Mouse (Mus musculus): ENCODE measurements around the gene Klhl42.

Gene Klhl42

GRCm38 (mm10) chr6:147091136-147092120, at the start of gene Klhl42:
Gene Klhl42 (plus strand): TSS chr6:147091379.
- DNase-seq (ENCODE audit: extremely low read depth, insufficient read length, low spot score): peak; percentile 91

DNA sequence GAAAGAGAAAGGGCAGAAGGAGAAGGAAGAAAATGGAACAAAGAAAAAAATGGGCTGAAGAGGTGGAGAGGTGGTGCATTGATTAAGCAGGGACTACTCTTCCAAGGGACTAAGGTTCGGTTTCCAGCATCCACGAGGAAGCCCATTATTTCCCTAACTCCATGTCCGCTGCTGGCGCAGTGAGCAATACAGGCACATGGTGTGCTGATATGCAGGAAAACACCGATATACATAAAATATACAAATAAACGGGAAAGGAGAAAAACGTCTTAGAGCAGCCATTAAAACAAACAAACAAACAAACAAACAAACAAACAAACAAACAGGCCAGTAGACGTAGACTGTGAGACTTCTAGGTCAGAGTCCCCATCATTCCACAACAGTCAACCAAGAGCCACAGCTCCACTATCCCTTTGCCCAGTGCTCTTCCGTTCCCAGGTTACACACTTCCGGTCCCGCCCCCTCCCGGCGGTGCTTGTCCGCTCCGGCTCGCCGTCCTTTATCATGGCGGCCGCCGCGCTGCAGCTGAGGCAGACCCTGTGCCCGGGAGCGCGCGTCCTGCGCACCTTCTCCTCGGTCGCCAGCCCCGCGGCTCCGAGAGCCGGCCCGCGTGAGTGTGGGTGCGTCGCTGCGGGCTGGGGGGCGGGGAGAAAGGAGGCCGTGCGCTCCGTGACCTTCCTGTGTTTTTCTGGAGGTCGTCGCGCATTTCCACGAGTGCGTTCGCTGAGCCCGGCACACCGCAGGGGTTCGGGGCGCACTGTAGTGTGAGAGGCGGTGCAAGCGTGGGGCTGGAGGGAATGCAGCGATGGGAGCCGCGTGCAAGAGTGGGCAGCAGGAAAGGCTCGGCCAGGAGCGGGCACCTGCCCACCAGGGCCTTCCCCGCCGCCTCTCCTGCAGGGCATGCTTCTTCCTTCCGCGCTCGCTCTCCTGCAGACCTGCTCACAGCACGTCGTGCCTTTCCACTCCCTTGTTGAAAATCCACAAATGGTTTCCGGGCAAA, 48.6 kb upstream of the Klhl42 start, which contains the start of gene Mrps35:
Gene Mrps35, plus strand, starts transcription at position 474 of the 1,000 bp plus-strand sequence.
- peak; percentile 91 for DNase-seq (ENCODE audit: extremely low read depth, insufficient read length, low spot score)

DNA sequence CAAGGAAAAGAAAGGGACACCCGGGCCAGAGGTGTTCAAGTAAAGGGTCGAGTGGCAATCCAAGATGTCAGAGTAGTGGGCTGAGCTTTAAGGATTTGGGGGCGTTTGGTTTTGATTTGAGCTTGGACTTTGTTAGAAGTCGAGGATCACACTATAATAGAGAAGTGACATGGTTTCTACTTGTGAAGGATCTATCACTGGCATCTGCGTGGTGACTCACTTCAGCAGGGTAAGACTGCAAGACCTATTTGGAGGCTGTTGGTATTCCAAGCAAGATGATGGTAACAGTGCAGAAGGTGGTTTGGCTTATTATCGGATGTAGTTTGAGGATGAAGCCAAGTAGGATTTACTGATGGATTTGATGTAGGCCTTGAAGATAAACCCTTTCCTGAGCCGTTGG, 47.5 kb upstream of the Klhl42 start:
- DNase-seq (ENCODE audit: extremely low read depth, insufficient read length, low spot score): no peak

DNA sequence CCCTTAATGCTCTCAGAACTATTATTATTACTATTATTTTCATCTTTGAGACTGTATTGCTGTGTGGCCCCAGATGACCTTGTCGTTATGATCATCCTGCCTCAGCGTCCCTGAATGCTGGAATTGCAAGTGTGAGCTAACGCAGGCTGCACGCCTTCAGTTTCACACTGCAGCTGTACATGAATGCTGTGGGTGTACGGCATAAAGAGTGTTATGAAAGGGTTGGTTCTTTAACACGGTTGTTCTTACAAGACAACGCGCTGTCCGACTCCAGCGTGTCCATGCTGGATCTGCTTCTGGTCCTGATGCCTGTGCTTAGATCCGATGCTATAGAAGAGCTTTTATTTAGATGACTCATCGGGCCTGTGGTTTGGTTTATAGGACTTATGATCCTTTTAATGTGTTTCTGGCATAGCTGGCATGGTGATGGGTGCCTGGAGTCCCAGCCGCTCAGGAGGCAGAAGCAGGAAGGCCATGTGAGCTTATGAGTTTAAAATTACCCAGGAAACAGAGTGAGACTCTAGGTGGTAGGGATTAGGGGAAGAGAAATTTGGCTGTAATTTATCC, 41.9 kb upstream of the Klhl42 start:
- peak; percentile 29 for DNase-seq (ENCODE audit: extremely low read depth, insufficient read length, low spot score)

- no peak for DNase-seq (ENCODE audit: extremely low read depth, insufficient read length, low spot score)
Observed at GRCm38 (mm10) chr6:147051666-147052065, 39.5 kb upstream of the Klhl42 start.

DNA sequence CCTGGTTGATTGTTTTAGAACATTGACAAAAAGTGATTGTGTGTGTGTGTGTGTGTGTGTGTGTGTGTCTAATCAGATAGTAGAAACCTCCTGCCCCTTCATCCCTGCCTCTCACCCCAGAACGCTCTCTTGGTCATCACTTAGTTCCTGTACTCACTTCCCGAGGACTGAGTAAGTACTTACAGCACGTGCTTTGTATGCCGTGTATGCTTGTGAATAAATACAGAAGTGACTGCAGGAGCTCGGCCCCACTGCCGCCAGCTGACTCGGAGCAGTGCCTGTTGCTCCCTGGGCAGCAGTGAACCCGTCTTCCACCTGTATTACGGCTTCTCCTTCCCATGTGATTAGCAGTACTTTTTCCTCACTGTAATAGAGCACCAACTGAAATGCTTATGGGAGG, 38.7 kb upstream of the Klhl42 start:
- no peak for DNase-seq (ENCODE audit: extremely low read depth, insufficient read length, low spot score)

GRCm38 (mm10) chr6:147053785-147054646, 37.2 kb upstream of the Klhl42 start:
- DNase-seq (ENCODE audit: extremely low read depth, insufficient read length, low spot score): no peak

DNA sequence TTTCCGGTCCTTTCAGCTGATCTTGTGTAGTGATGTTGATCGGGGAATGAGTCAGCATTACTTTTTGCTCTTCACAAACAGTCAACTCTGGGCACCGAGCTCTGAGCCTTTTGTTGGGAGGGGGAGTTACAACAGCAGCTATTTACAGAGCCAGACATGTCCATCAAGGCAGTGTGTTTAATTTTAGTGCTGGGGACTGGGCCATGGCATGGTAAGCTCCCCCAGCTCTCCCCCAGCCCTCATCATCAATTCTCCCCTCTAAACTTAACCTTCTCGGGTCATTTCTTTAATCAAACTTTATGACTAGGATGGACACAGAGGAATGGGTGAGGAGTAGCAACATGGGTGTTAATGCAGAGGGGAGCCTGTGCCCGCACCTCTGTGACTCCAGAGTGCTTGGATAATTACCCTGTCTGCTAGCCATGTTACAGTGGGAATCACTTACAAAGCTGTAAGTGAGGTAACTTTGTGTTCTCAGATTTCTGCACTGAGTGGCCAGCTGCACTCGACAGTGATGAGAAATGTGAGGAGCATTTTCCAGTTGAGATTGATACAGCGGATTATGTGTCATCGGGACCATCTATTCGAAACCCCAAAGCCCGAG, 35.7 kb upstream of the Klhl42 start:
- no peak for DNase-seq (ENCODE audit: extremely low read depth, insufficient read length, low spot score)

DNA sequence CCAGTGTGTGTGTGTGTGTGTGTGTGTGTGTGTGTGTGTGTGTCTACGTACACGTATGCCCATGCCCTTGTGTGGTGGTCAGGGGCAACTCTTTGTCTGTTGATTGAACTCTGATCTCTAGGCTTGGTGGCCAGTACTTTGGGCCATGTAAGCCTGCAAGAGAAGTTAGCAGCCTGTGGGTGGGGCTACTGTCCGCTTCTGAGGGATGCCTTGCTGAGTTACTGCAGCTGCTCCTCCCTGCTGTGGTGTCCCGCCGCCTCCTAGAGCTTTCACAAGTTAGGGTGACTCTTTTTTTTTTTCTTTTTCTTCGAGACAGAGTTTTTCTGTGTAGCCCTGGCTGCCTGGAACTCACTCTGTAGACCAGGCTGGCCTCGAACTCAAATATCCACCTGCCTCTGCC, 31.9 kb upstream of the Klhl42 start:
- no peak for DNase-seq (ENCODE audit: extremely low read depth, insufficient read length, low spot score)

- DNase-seq (ENCODE audit: extremely low read depth, insufficient read length, low spot score): no peak
Observed at GRCm38 (mm10) chr6:147061630-147062029, 29.5 kb upstream of the Klhl42 start.

- DNase-seq (ENCODE audit: extremely low read depth, insufficient read length, low spot score): no peak
Observed at GRCm38 (mm10) chr6:147062034-147062433, 29.1 kb upstream of the Klhl42 start.

- no peak for DNase-seq (ENCODE audit: extremely low read depth, insufficient read length, low spot score)
Observed at GRCm38 (mm10) chr6:147062694-147063093, 28.5 kb upstream of the Klhl42 start.

GRCm38 (mm10) chr6:147064226-147064943, 26.8 kb upstream of the Klhl42 start:
- DNase-seq (ENCODE audit: extremely low read depth, insufficient read length, low spot score): no peak

- no peak for DNase-seq (ENCODE audit: extremely low read depth, insufficient read length, low spot score)
Observed at GRCm38 (mm10) chr6:147064944-147065261, 26.3 kb upstream of the Klhl42 start.

- DNase-seq (ENCODE audit: extremely low read depth, insufficient read length, low spot score): no peak
Observed at GRCm38 (mm10) chr6:147075808-147076387, 15.3 kb upstream of the Klhl42 start.

- no peak for DNase-seq (ENCODE audit: extremely low read depth, insufficient read length, low spot score)
Observed at GRCm38 (mm10) chr6:147076878-147077277, 14.3 kb upstream of the Klhl42 start.

DNA sequence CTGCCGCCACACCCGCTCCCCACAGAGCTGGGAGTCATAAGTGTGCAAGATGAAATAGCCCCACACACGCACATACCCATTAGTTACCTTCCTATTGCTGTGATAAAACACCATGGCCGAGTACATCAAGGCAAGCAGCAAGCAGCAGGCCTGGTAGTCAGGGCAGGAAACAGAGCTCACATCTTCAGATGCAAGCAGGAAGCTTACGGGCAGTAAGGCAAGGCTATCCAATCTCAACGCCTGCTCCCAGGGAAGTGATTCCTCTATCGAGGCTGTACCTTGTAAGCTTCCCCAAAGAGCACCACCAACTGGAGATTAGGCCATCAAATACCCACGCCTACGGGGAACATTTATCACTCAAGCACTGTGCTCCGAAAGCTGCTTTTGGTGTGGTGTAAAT, 11.3 kb upstream of the Klhl42 start:
- no peak for DNase-seq (ENCODE audit: extremely low read depth, insufficient read length, low spot score)

DNA sequence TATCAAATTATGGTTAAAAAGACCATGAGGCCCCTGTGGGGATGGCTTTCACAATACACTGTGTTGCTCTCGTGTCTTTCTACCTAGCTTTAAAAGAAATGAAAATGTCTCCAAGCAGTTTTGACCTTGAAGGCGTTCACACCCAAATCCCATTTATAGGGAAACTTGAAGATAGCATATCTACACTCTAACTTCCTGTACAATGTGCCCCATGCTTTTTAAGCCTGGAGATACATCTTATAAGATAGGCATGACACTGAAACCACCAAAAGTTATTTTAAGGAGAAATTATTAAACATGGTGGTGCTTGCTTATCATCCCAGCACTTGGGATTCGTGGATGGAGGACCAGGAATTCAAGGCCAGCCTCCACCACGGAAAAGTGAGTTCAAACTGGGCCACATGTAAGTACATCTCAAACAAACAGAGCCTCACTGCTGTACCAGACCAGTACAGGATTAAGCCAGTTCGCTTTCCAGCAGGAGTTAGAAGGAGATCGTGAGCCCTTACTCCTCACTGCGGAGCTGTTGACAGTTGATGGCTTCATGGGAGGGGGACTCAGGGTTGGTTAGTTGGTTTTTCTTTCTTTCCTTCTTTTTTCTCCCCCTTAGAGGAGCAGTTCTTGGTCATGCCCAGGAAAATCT, 5.7 kb upstream of the Klhl42 start:
- DNase-seq (ENCODE audit: extremely low read depth, insufficient read length, low spot score): no peak
